Mouse (Mus musculus): ENCODE data around the gene Ric1. TPM values are rescaled to one million over a fixed set of nuclear protein-coding genes. Genes with fewer than 3 reads are reported as not detected.
"Not testable (repeated sequence)": the region's sequence is repeated elsewhere in the genome, so short reads cannot be mapped to it uniquely, and the experiment has no call there.

Gene Ric1
- total RNA-seq, 1 experiment from 2014 or later: 58.8 TPM

DNA sequence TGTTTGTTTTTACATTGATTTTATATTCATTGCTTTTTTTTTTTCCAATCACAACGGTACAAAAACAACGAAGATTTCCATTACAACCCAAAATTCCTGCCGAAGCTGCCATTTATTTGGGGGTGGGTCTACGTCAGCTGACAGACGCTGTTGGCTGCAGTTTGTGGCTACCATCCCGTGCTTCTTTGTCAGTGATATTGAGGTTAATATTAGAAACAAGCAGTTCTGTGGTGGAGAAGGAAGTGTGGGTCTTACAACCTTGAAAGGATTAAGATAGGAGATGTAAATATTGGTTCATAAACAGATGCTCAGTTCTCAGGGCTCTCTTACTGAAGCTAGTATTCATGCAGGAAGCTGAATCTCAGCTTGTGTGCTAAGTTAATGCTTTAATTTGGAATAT is 61.7 kb downstream of the Ric1 start:
- ATAC-seq (replicated peaks; ENCODE audit: insufficient number of reproducible peaks, low FRiP score, low TSS enrichment, poor library complexity, severe bottlenecking): no peak

- ATAC-seq (replicated peaks; ENCODE audit: insufficient number of reproducible peaks, low FRiP score, low TSS enrichment, poor library complexity, severe bottlenecking): not testable (repeated sequence)
Observed at GRCm38 (mm10) chr19:29593783-29594182, 71.7 kb downstream of the Ric1 start.

DNA sequence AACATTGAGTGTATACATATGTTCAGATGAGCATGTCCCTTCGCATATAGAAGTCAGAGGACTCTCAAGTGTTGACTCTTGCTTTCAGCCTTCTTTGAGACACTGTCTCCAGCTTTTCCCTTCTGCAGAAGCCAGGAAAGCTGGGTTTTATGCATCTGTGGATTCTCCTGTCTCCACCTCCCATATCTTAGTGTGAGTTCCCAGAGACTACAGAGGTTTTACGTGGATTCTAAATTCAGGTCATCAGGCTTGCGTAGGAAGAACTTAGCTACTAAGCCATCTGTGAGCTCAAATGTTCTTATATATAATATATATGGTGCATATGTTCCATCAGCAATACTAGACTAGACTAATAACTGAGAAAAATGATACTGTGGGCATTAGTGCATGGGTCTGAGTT is 74.2 kb downstream of the Ric1 start:
- no peak for ATAC-seq (replicated peaks; ENCODE audit: insufficient number of reproducible peaks, low FRiP score, low TSS enrichment, poor library complexity, severe bottlenecking)

- 0 out of 2 replicates have a peak, but pooled peaks have one; percentile 59 for ATAC-seq (replicated peaks; ENCODE audit: insufficient number of reproducible peaks, low FRiP score, low TSS enrichment, poor library complexity, severe bottlenecking)
Observed at GRCm38 (mm10) chr19:29596985-29597384, 74.9 kb downstream of the Ric1 start.

DNA sequence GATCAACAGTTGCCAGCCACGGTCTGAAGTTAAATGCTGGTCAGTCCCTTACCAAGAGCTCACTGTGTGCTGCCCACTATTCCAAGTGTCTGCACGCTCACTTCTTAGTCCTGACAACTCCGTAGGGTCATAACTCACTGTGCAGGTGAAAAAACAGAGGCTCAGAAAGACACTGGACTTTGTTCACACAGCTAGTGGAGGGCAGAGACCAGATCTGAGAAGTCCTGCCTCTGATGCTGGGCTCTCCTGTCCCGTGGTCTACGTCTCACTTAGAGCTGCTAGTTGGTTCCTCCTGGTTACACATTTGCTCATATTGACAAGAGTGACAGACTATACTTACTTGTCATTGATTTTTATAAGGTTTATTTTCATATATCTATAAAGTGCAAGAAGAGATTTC is 76.9 kb downstream of the Ric1 start:
- ATAC-seq (replicated peaks; ENCODE audit: insufficient number of reproducible peaks, low FRiP score, low TSS enrichment, poor library complexity, severe bottlenecking): no peak

DNA sequence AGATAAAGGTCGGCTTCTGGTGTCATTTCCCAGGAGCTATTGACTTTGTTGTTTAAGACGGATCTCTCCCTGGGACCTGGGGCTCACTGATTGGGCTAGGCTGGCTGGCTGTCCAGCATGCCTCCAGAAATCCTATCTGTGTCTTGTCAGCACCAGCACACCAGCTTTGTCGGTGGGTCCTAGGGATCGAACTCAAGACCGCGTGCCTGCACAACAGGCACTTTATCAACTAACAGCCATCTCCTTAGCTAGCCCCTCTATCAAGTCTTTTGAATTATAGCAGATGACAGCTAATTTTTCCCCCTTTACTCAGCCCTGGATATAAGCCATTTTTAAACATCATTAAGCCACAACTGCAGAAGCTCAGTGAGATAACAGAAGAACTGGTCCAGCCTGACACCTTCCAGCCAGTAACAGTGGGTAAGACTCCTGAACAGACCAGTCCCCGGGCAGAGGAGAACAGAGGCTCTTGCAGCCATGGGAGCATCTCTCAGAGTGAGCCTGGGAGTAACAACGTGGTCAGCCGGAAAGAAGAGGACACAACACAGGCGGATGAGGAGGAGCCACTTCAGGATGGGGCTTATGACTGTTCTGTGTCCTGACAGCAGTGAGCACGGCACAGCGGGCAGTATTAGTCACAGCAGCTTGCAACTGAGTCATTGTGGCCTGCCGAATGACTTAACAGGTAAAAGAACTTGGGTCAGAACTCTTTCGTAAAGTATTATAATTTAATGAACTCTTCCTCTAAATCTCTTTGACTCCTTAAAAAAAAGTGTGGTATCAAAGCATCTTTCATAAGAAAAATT is 81.7 kb downstream of the Ric1 start:
- ATAC-seq (replicated peaks; ENCODE audit: insufficient number of reproducible peaks, low FRiP score, low TSS enrichment, poor library complexity, severe bottlenecking): no peak

DNA sequence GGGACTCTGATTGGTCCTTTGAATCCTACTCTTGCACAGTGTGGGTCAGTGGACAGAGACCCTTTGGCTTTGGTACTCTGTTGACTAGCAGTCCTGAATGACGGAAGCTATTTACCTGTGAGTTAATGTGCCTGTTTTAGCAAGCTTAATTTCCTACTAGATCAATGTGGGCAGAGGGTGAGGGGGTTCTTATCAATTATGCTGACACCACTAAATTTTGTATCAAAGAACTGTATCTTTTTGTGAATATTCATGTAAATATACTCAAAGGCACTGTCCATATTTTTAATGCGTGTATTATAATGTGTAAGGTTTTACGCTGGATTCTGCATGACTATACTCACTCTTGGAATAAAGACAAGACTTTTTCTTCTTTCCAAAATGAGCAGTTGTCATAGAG is 82.6 kb downstream of the Ric1 start:
- no peak for ATAC-seq (replicated peaks; ENCODE audit: insufficient number of reproducible peaks, low FRiP score, low TSS enrichment, poor library complexity, severe bottlenecking)

- ATAC-seq (replicated peaks; ENCODE audit: insufficient number of reproducible peaks, low FRiP score, low TSS enrichment, poor library complexity, severe bottlenecking): no peak
Observed at GRCm38 (mm10) chr19:29607521-29607920, 85.4 kb downstream of the Ric1 start.

- no peak for ATAC-seq (replicated peaks; ENCODE audit: insufficient number of reproducible peaks, low FRiP score, low TSS enrichment, poor library complexity, severe bottlenecking)
Observed at GRCm38 (mm10) chr19:29608212-29608611, 86.1 kb downstream of the Ric1 start.

DNA sequence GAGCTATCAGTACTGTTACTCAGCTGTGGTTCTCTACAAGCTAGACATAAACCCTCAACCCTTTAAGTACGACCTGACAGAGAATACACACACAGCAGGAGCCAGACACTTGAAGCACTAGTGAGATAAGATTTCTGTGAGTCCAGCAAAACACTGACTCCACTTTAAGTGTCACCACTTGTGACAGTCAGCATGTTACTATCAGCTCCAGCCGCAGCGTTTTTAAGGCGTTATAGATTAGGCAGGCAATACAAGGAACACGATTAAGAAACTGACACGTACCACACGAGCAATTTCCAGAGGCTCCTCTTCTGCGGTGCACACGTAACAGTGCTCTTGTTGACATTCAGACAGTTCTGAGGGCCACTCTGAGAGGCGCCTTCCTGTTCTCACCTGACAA is 88.8 kb downstream of the Ric1 start:
- ATAC-seq (replicated peaks; ENCODE audit: insufficient number of reproducible peaks, low FRiP score, low TSS enrichment, poor library complexity, severe bottlenecking): no peak

DNA sequence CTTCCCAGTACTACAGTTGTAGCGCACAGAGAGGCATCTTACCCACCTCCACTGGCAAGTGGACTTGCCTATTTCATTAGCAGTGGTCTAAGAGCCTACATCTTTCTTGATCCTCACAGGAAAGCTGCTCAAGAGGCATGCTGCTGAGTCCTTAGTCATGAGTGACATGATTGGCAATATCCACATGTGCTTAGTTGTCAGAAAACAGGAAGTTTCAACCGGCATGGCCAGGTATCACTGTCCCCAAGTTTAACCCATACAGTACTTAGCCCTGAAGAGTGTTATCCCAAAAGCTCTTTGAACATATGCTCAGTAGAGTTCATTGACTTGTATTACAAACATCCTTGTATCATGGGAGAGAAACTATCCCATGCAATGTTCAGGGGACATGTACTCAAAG is 90.0 kb downstream of the Ric1 start:
- no peak for ATAC-seq (replicated peaks; ENCODE audit: insufficient number of reproducible peaks, low FRiP score, low TSS enrichment, poor library complexity, severe bottlenecking)

DNA sequence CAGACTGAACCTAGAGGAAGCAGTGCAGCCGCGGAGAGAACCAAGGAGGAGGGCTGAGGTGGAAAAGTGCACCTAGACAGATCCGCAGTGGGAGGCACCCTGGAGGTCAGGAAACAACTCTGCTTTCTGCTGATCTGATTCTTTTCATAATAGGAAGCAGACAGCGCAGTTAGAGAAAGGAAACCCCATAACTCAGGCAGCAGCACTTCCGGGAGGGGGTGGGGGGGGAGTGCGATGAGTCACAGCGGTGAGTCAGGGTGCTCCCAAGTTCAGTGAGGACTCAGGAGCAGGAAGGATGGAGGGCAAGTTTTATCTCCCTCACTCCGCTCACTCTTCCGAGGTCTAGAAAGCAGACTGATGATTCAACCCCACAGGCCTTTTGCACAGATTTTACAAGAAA is 119.0 kb downstream of the Ric1 start:
- ATAC-seq (replicated peaks; ENCODE audit: insufficient number of reproducible peaks, low FRiP score, low TSS enrichment, poor library complexity, severe bottlenecking): peak; percentile 58

- ATAC-seq (replicated peaks; ENCODE audit: insufficient number of reproducible peaks, low FRiP score, low TSS enrichment, poor library complexity, severe bottlenecking): no peak
Observed at GRCm38 (mm10) chr19:29641510-29641909, 119.4 kb downstream of the Ric1 start.

GRCm38 (mm10) chr19:29642211-29642610 is 120.1 kb downstream of the Ric1 start:
- ATAC-seq (replicated peaks; ENCODE audit: insufficient number of reproducible peaks, low FRiP score, low TSS enrichment, poor library complexity, severe bottlenecking): 0 out of 2 replicates have a peak, but pooled peaks have one; percentile 16

DNA sequence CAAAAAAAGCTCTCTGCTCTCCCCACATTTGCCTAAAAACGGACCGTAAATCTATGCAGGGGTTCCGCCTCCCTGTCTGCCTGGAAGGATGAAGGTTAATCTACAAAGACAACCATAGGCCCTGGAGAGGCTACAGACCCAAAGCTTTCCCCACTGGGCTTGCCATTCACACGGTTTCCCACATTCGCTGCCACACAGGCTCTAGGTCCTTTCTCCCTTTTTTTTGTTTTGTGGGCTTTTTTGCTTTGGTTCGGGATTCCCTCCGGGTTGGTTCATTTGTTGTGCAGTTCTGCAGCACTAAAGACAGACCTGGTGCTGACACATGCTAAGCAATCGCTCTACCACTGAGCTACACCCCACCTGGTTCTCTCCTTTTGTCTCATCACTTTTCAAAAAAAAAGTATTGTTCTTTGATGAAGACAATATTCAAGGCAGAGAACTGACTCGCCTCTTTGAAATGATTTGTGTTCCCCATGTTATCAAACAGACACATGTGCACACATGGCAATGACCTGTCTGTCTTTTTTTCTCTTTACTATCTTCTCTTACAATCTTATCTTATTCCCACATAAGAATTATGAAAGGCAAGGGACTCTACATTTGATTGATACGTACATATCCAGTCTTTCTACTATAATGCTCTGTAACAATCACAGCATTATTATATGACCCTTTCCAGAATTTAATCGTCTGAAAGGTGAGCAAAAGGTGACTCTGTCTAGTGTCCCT is 121.3 kb downstream of the Ric1 start:
- ATAC-seq (replicated peaks; ENCODE audit: insufficient number of reproducible peaks, low FRiP score, low TSS enrichment, poor library complexity, severe bottlenecking): no peak

- no peak for ATAC-seq (replicated peaks; ENCODE audit: insufficient number of reproducible peaks, low FRiP score, low TSS enrichment, poor library complexity, severe bottlenecking)
Observed at GRCm38 (mm10) chr19:29644747-29645146, 122.7 kb downstream of the Ric1 start.

DNA sequence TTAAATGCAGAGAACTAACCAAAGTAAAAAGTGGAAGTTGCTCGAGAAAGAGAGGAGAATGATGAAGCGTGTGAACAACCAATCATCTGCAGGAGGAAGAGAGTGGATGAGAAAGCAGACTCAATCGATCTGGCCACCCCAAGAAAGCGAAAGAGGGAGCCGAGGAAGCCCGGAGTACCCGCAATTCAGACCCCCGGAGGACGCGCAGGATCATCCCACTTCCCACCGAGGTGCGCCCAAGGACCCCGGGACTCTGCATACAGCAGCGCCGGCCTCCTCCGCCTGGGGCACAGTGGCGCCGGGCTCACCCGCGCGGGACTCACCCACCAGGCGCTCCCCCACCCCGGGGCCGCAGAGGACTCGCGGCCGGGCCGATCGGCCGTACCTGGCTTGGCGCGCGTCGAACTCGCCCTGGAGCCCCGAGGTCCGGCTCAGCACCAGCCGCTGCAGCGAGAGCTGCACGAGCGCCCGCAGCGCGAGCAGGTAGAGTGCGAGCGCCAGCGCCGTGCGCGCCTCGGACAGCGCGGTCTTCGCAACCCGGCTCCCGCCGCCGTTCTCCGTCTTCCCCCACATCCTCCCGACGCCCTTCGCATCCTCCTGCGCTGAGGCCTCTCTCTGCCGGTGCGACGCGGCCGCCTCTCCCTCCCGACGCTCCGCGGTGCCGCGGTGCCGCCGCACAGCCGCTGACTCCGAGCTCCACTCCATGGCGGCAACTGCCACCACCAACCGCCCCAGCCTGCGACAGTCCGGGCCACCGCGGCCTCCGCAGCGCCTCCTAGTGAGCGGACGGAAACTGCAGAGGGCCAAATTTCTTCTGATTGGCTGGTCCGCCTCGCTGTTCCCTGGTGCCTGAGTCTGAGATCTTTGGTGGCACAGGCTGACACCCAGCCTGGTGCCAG is 125.8 kb downstream of the Ric1 start, which contains the start of gene Ermp1:
Gene Ermp1 (minus strand): TSS at position 765 of the 899 bp plus-strand sequence.
- ATAC-seq (replicated peaks; ENCODE audit: insufficient number of reproducible peaks, low FRiP score, low TSS enrichment, poor library complexity, severe bottlenecking): peak; percentile 97

- no peak for ATAC-seq (replicated peaks; ENCODE audit: insufficient number of reproducible peaks, low FRiP score, low TSS enrichment, poor library complexity, severe bottlenecking)
Observed at GRCm38 (mm10) chr19:29648550-29648914, 126.5 kb downstream of the Ric1 start.

DNA sequence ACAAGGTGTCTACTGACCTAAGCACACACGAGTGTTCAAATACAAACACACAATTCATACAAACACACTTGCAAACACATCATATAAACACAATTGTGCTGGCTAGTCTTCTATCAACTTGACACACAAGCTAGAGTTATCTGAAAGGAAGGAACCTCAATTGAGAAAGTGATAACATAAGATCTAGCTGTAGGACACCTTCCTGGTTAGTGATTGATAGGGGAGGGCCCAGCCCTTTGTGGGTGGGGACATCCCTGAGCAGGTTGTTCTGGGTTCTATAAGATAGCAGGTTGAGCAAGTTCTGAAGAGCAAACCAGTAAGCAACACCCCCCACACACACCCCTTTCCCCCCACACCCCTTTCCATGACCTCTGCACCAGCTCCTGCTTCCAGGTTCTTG is 127.6 kb downstream of the Ric1 start:
- no peak for ATAC-seq (replicated peaks; ENCODE audit: insufficient number of reproducible peaks, low FRiP score, low TSS enrichment, poor library complexity, severe bottlenecking)
